Mouse (Mus musculus) lung, embryonic 15.5 days (tissue): ENCODE measurements around the gene Scrn2. TPM values are rescaled to one million over a fixed set of nuclear protein-coding genes. Genes with fewer than 3 reads are reported as not detected.

ENCODE experiments used
- ATAC-seq: fragments of 200-750 bp; cut with Nextera tagmentation; 2 replicates; pipeline ENCODE4 v1.8.0; 2017; ENCODE audit warnings: moderate number of reproducible peaks, borderline replicate concordance; ENCODE audit not compliant: low FRiP score, low TSS enrichment; ENCODE audit errors: extremely low read depth
- H3K27ac ChIP-seq: fragments of 300-500 bp; sonication (generic); 2 replicates; pipeline ENCODE4 v1.5.1; 2015; ENCODE audit warnings: moderate library complexity, mild to moderate bottlenecking, inconsistent platforms
- H3K27me3 ChIP-seq: fragments of 300-500 bp; sonication (generic); 2 replicates; pipeline ENCODE4 v1.6.1; 2015; ENCODE audit warnings: inconsistent platforms
- H3K36me3 ChIP-seq: fragments of 300-500 bp; sonication (generic); 2 replicates; pipeline ENCODE4 v1.6.1; 2015; ENCODE audit warnings: inconsistent platforms
- H3K4me1 ChIP-seq: fragments of 300-500 bp; sonication (generic); 2 replicates; pipeline ENCODE4 v1.6.1; 2015; ENCODE audit warnings: inconsistent platforms
- H3K4me2 ChIP-seq: fragments of 300-500 bp; sonication (generic); 2 replicates; pipeline ENCODE4 v1.6.1; 2015; ENCODE audit warnings: inconsistent platforms, mild to moderate bottlenecking, moderate library complexity
- H3K4me3 ChIP-seq: fragments of 300-500 bp; sonication (generic); 2 replicates; pipeline ENCODE4 v1.5.1; 2015; ENCODE audit warnings: mild to moderate bottlenecking, inconsistent platforms
- H3K9ac ChIP-seq: fragments of 300-500 bp; sonication (generic); 2 replicates; pipeline ENCODE4 v1.6.1; 2015; ENCODE audit warnings: inconsistent platforms
- H3K9me3 ChIP-seq: fragments of 300-500 bp; sonication (generic); 2 replicates; pipeline ENCODE4 v1.6.1; 2016; ENCODE audit warnings: inconsistent platforms
- WGBS: fragments of 180-500 bp; shearing (Covaris S2); methylation state at CpG from one replicate; pipeline ENCODE4 v1.1.7; 2015; 5-methylcytosine and 5-hydroxymethylcytosine counted together
- polyA plus RNA-seq: library from polyadenylated mRNA; unstranded; fragments of >200 nt; fragmentation: Nextera tagmentation; extraction: Ambion mirVana; gene quantifications from 2 replicates; pipeline ENCODE4 v1.2.1, GENCODE M21; 2015

The Scrn2 gene
- polyA plus RNA-seq, 1 experiment from 2014 or later: 31.9 TPM

DNA sequence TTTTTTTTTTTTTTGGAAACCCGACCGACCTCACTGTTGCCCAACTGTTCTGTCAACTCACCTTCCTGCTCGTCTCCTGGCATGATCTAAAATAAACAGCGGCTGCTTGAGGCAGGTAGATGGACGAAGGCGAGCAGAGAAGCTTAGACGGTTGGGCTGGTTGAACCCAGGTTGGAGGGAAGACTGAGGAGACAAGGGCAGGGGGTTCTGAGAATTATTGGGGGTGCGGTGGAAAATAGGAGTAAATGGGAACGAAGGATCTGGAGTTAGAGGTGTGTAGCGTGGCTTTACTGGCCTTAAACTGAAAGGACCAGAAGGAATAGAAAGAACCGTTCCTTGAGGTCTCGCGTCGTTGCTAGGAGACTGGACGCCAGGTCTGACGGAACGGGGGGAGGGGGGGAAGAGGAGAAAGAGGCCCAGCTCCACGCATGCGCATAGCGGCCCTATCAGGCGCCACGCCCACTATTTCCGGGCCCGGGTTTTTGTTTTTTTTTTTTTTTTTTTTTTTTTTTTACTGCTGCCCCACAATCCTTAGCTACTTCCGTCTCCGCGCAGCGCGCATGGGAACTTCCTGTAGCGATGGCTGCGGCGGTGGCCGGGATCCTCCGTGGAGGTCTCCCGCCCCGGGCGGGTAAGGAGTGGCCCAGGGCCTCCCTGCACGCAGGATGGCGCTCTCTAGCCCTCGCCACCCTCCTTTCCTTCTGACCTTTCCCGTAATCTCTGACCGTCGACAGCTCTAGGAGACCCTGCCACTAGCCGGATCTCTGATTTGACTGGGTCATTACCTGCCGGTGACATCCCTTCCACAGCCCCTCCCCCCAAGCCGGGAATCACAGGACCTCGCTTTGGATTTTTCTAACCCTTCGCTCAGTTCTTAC lies 11.5 kb downstream of the Scrn2 start, which contains the start of the genes Lrrc46 and Mrpl10:
Gene Lrrc46 (minus strand): TSS at position 386 of the 878 bp plus-strand sequence.
Gene Mrpl10 (plus strand): TSS at position 539 of the 878 bp plus-strand sequence.
- H3K4me1 ChIP-seq: peaks cover 16% of the 10 kb centered on the region
- peak within 1 kb of the TSS; percentile 92 for H3K4me2 ChIP-seq
- peak; percentile 91 for ATAC-seq
- peaks cover 16% of the 10 kb centered on the region; the same call in 1 of the 2 replicates for H3K36me3 ChIP-seq
- no peaks in the 10 kb centered on the region for H3K9me3 ChIP-seq
- WGBS: under 1% methylated on average over 46 of the region's 48 CpGs
- H3K27ac ChIP-seq: 0 out of 2 replicates have a peak within 1 kb of the TSS, but pooled peaks have one; percentile 35
- no peaks in the 10 kb centered on the region for H3K27me3 ChIP-seq
- peak within 1 kb of the TSS; percentile 74 for H3K4me3 ChIP-seq
- peak within 1 kb of the TSS; percentile 91 for H3K9ac ChIP-seq

GRCm38 (mm10) chr11:97044902-97045301 lies 15.2 kb downstream of the Scrn2 start:
- H3K4me1 ChIP-seq: peaks cover 16% of the 10 kb centered on the region
- no peak for ATAC-seq
- 91% methylated on average over 8 of the region's 8 CpGs for WGBS
- H3K36me3 ChIP-seq: peaks cover 37% of the 10 kb centered on the region
- H3K27ac ChIP-seq: no peak overlapping the region
- no peak overlapping the region for H3K9ac ChIP-seq
- H3K9me3 ChIP-seq: no peaks in the 10 kb centered on the region
- no peak overlapping the region for H3K4me2 ChIP-seq
- no peak overlapping the region for H3K4me3 ChIP-seq
- no peaks in the 10 kb centered on the region for H3K27me3 ChIP-seq

GRCm38 (mm10) chr11:97045861-97046260 lies 16.1 kb downstream of the Scrn2 start:
- Histone ChIP-seq H3K4me2 (no peak overlapping the region), H3K9ac (no peak overlapping the region), H3K4me1 (peaks cover 17% of the 10 kb centered on the region), H3K4me3 (no peak overlapping the region), H3K27ac (no peak overlapping the region), H3K27me3 (no peaks in the 10 kb centered on the region), H3K36me3 (peaks cover 37% of the 10 kb centered on the region), H3K9me3 (no peaks in the 10 kb centered on the region)
- no peak for ATAC-seq
- WGBS: 78% methylated on average over 7 of the region's 7 CpGs

GRCm38 (mm10) chr11:97048090-97048650 lies 18.4 kb downstream of the Scrn2 start:
- Histone ChIP-seq H3K9ac (no peak overlapping the region), H3K27me3 (no peaks in the 10 kb centered on the region), H3K4me2 (no peak overlapping the region), H3K36me3 (peaks cover 37% of the 10 kb centered on the region), H3K4me3 (no peak overlapping the region), H3K4me1 (peaks cover 25% of the 10 kb centered on the region), H3K27ac (no peak overlapping the region), H3K9me3 (no peaks in the 10 kb centered on the region)
- WGBS: 77% methylated on average over 8 of the region's 8 CpGs
- no peak for ATAC-seq

- WGBS: 72% methylated on average over 6 of the region's 6 CpGs
- Histone ChIP-seq H3K9me3 (no peaks in the 10 kb centered on the region), H3K27me3 (no peaks in the 10 kb centered on the region), H3K4me2 (no peak overlapping the region), H3K4me3 (no peak overlapping the region), H3K36me3 (peaks cover 44% of the 10 kb centered on the region), H3K27ac (no peak overlapping the region), H3K4me1 (peaks cover 25% of the 10 kb centered on the region), H3K9ac (no peak overlapping the region)
- ATAC-seq: no peak
Observed at GRCm38 (mm10) chr11:97049492-97050085, 19.9 kb downstream of the Scrn2 start.

DNA sequence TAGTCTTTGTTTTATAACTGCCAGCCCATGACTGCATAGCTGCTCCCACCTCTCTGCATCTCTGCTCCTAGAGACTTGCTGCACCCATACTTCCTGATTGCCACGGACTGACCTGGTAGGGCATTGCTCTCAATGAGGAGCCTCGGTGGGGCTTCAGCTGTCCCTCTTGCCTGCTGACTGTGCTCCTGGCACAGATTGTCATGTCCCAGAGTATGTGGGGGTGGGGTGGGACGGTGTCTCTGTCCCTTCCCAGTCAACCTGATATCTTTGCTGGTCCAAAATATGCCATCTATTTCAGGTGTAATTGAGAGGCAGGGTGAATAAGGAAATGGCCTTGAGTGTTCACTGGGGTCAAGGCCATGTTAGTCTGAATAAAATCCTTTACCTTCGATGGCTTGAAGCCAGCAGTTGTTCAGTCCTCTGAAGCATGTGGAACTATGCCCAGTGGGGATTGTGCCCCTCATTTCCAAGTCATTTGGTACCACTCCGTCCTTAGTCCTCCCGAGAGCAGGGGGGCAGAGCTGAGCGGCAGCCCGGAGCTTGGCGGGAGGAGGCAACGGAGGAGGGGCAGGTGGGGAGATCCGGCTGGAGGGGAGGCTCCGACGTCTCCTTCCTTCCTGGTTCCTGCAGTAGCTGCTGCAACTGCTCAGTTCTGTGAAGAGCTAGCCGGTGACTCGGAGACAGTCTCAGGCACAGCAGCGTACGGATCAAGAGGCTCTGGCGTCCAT lies 20.6 kb downstream of the Scrn2 start, which contains the start of gene Osbpl7:
Gene Osbpl7 (plus strand): TSS at position 413 of the 728 bp plus-strand sequence.
- Histone ChIP-seq H3K9me3 (no peaks in the 10 kb centered on the region), H3K4me1 (peaks cover 25% of the 10 kb centered on the region), H3K4me2 (peak within 1 kb of the TSS; percentile 89), H3K9ac (peak within 1 kb of the TSS; percentile 67), H3K4me3 (peak within 1 kb of the TSS; percentile 70), H3K27me3 (no peaks in the 10 kb centered on the region), H3K36me3 (peaks cover 47% of the 10 kb centered on the region), H3K27ac (peak within 1 kb of the TSS; percentile 54)
- peak; percentile 66 for ATAC-seq
- WGBS: 4% methylated on average over 18 of the region's 18 CpGs

GRCm38 (mm10) chr11:97050944-97051586 lies 21.3 kb downstream of the Scrn2 start:
- Histone ChIP-seq H3K4me1 (peaks cover 25% of the 10 kb centered on the region), H3K4me3 (peak overlapping the region; percentile 70), H3K9ac (peak overlapping the region; percentile 67), H3K27me3 (no peaks in the 10 kb centered on the region), H3K36me3 (peaks cover 48% of the 10 kb centered on the region), H3K27ac (peak overlapping the region; percentile 54), H3K9me3 (no peaks in the 10 kb centered on the region), H3K4me2 (peak overlapping the region; percentile 89)
- 18% methylated on average over 13 of the region's 13 CpGs for WGBS
- ATAC-seq: no peak

DNA sequence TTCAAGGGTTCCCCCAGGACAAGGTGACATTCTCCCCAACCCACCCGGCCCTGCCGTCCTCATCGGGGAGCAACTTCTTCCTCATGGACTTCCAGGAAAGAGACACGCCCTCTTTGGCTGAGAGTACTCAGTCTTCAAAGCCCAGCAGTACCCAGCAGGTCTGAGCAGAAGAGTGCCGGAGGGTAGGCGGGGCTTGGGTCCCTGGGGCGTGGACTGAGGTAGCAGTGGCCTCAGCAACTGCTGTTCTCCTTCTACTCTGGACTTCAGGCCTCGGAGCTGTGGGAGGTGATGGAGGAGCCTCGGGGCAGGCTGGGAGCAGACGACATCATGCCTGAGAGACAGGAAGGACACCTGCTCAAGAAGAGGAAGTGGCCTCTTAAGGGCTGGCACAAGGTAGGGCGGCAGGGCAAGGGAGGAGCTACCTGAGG lies 22.5 kb downstream of the Scrn2 start:
- ATAC-seq: peak; percentile 59
- peaks cover 25% of the 10 kb centered on the region for H3K4me1 ChIP-seq
- WGBS: 16% methylated on average over 11 of the region's 11 CpGs
- H3K27me3 ChIP-seq: no peaks in the 10 kb centered on the region
- H3K9ac ChIP-seq: no peak overlapping the region
- peak overlapping the region; percentile 70 for H3K4me3 ChIP-seq
- peak overlapping the region; percentile 89 for H3K4me2 ChIP-seq
- H3K36me3 ChIP-seq: peaks cover 45% of the 10 kb centered on the region
- H3K9me3 ChIP-seq: no peaks in the 10 kb centered on the region
- peak overlapping the region; percentile 79 for H3K27ac ChIP-seq

DNA sequence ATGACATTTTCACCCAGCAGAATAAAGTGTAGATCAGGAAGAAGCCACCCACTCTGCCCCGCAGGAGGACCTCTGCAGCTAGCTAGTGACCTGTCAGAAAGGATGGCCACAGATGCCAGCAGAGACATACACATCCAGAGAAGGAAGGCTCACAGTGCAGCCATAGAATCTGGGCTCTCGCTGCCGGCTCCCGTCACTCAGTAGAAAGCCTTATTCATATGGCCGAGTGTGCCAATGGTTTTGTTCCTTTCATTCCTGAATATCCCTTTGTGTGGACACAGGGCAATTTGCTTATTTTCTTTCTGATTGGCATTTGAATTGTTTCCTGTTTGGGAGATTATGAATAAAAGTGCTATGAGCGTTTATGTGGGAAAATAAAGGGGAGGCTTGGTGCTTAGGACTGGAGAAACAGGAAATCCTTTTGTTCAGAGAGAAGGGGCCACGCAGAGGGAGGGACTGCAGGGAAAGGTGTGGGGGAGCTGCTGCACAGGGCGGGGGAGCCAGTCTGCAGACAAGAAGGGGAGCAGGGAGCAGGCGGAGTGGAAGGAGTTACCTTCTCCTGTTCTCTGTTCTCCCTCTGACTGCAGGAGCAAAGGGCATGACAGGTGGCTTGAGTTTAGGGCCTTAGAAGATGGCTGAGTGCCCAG lies 33.7 kb downstream of the Scrn2 start:
- Histone ChIP-seq H3K4me2 (no peak overlapping the region), H3K9me3 (no peaks in the 10 kb centered on the region), H3K27ac (no peak overlapping the region), H3K27me3 (no peaks in the 10 kb centered on the region), H3K4me1 (no peaks in the 10 kb centered on the region), H3K9ac (no peak overlapping the region), H3K36me3 (peaks cover 22% of the 10 kb centered on the region), H3K4me3 (no peak overlapping the region)
- 67% methylated on average over 9 of the region's 9 CpGs for WGBS
- ATAC-seq: no peak

DNA sequence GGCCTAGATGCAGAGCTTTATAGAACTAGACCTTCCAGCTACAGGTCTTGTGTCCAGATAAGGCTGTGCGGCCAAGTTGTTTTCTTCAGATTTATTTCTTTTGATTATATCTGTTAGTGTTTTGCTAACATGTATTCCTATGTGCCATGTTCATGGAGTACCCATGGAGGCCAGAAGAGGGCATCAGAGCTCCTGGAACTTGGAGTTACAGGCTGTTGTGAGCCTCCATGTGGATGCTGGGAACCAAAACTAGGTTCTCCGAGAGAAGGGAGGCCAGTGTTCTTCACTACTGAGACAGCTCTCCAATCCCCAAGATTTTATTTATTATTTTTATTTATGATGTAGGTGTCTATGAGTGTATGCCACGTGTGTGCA lies 34.2 kb downstream of the Scrn2 start:
- Histone ChIP-seq H3K4me1 (no peaks in the 10 kb centered on the region), H3K4me2 (no peak overlapping the region), H3K27me3 (no peaks in the 10 kb centered on the region), H3K27ac (no peak overlapping the region), H3K36me3 (peaks cover 22% of the 10 kb centered on the region), H3K4me3 (no peak overlapping the region), H3K9ac (no peak overlapping the region), H3K9me3 (no peaks in the 10 kb centered on the region)
- no peak for ATAC-seq
- 84% methylated on average over 3 of the region's 3 CpGs for WGBS
